Mouse (Mus musculus): ENCODE measurements at regions not wholly inside any gene's neighbourhood (a gene's known extent, or its start where the extent isn't known, plus 50 kb on each side); places are given as distances from the start of the nearest gene placed in this dataset.

DNA sequence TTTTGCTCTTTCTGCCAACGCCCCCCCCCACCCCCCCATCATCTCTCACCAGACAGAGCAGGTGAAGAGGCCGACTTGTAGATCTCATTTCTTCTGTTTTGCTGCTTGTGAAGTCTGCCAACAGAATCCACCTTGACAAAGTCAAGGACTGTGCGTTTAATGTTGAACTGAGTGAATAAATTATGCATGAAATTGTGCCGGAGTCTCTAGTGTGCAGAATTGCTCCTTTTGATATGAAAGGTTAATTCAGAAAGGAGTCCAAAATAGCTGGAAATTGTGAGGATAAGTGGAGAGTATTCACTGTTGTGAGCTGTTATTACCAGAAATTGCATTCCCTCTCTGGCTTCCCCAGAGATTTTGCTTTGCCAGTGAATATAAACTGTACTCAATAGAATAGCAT, 262.5 kb downstream of the Gm765 start:
- H3K4me1 ChIP-seq (ENCODE audit: control insufficient read depth, insufficient read depth, low read length), result no peaks in the 10 kb centered on the region
- TF ChIP-seq POLR2A (IDR thresholded peaks at IDR 0.05; ENCODE audit: borderline replicate concordance, control insufficient read depth, low read depth, low read length) (no peak), CTCF (IDR thresholded peaks at IDR 0.05; ENCODE audit: control insufficient read depth, insufficient read depth, low read length) (no peak)
- 74% methylated on average over 4 of the region's 4 CpGs for WGBS

More for the DNA sequence above, 262.5 kb downstream of the Gm765 start:
- H3K4me3 ChIP-seq (replicated peaks; ENCODE audit: control insufficient read depth, low read depth, low read length), result no peak overlapping the region
- H3K27ac ChIP-seq (ENCODE audit: control insufficient read depth, insufficient read depth, low read depth, low read length, poor library complexity), result no peak overlapping the region
